In the genomic region with DNA sequence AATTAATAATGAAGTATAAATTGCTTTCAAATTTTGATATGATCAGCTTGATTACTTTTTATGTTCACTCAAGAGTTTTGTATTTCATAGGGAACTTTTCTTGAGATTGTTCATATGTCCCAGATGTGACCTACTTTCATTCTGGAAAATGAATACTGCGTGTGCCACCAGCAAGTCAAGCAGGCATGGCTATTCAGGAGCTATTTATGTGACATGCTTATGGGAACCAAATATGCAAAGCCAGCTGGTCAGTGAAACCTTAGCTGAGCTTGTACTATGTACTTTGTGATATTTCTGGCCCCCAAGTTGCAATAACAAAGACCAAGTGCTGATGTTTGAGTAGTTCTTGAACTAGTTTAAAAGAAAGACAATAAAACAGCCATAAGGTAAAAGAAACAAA, we compare ENCODE assay signal across 17 mouse cellular contexts. TPM values are rescaled to one million over a fixed set of nuclear protein-coding genes. Genes with fewer than 3 reads are reported as not detected.
A peak's percentile ranks its signal among the peaks of the same experiment; 100 is the strongest.
DNase-seq lines count a peak whose midpoint lies in the region.
"Had no signal": no experiment of that assay in that cellular context is flagged by ENCODE, and none has a peak within 500 bp of the region (broad histone marks: within the 10 kb centered on the region; RNA-seq: fewer than 3 reads in every experiment).

No protein-coding gene starts in this region.

- DNase-seq in gastrocnemius, adult 18-20 months (ENCODE audit: low spot score): peak; percentile 26
- DNase-seq in gastrocnemius, postnatal 14 days: no peak
- peak; percentile 55 for DNase-seq in brain, adult 2 months (ENCODE audit: low read depth, low spot score)
- DNase-seq in retina, embryonic 14.5 days (ENCODE audit: low spot score): peak; percentile 28
- peak; percentile 46 for DNase-seq in telencephalon, adult 2 months (ENCODE audit: low read depth, low spot score)
- DNase-seq in layer of hippocampus, adult 9-10 months (ENCODE audit: low spot score): no peak
- DNase-seq: adrenal gland, adult 2 months; adrenal gland, postnatal 14 days; cerebellum, adult 11-12 months; cerebellum, adult 8-10 months; cerebellum, postnatal 10 days; cerebellum, postnatal 36 days; gastrocnemius, postnatal 36 days; heart, adult 2 months; heart, postnatal 14 days; heart, postnatal 4 days had no signal

- intact Hi-C loops in gastrocnemius, postnatal 14 days (cut with DNase I; ENCODE audit: low total_unique reads): no loop called here

RNA-seq across cellular contexts. Expression of a gene that starts 19.1 kb away (rescaled TPM):
- 10 to 100 TPM; 23.1 to 29.2 TPM for total RNA-seq in gastrocnemius, adult 18-20 months (2021)
- 1 to 10 TPM; 5.5 to 7.1 TPM for total RNA-seq in gastrocnemius, postnatal 14 days (2021)
- total RNA-seq: MEL had no signal

Comparison
In these comparisons a context has a peak if more than half of its experiments do, and no peak if none do; other contexts are left out.
1. DNase-seq: peak in gastrocnemius, adult 18-20 months (single experiment), brain, adult 2 months (single experiment), retina, embryonic 14.5 days (single experiment) and telencephalon, adult 2 months (single experiment); none in gastrocnemius, postnatal 14 days (single experiment) and layer of hippocampus, adult 9-10 months (single experiment).